Mouse (Mus musculus): ENCODE results near the gene Acadvl. TPM values are rescaled to one million over a fixed set of nuclear protein-coding genes. Genes with fewer than 3 reads are reported as not detected.

The Acadvl gene
- polyA plus RNA-seq, 1 experiment, result 104 TPM

GRCm38 (mm10) chr11:70024151-70024514 lies 8.9 kb upstream of the Acadvl start:
- Histone ChIP-seq H3K4me1 (ENCODE audit: control insufficient read depth, insufficient read depth, low read length) (peaks cover 14% of the 10 kb centered on the region; the same call in 1 of the 2 replicates), H3K27ac (ENCODE audit: insufficient read depth, low read length) (peak overlapping the region; percentile 25; the same call in 1 of the 2 replicates), H3K27me3 (ENCODE audit: control insufficient read depth, insufficient read depth, low read length) (no peaks in the 10 kb centered on the region), H3K4me3 (replicated peaks; ENCODE audit: insufficient read depth, low read depth, low read length) (peak overlapping the region; percentile 51)
- DNase-seq, result no peak
- TF ChIP-seq CTCF (IDR thresholded peaks at IDR 0.05; ENCODE audit: borderline replicate concordance, insufficient read depth, low read depth, low read length), result no peak
- TF ChIP-seq POLR2A (IDR thresholded peaks at IDR 0.05; ENCODE audit: borderline replicate concordance, insufficient read depth, low read length), result no peak
- WGBS, result 11% methylated on average over 6 of the region's 6 CpGs

- no peaks in the 10 kb centered on the region for H3K27me3 ChIP-seq (ENCODE audit: control insufficient read depth, insufficient read depth, low read length)
- peaks cover 14% of the 10 kb centered on the region; the same call in 1 of the 2 replicates for H3K4me1 ChIP-seq (ENCODE audit: control insufficient read depth, insufficient read depth, low read length)
- no peak for DNase-seq
- no peak overlapping the region for H3K27ac ChIP-seq (ENCODE audit: insufficient read depth, low read length)
- TF ChIP-seq CTCF (IDR thresholded peaks at IDR 0.05; ENCODE audit: borderline replicate concordance, insufficient read depth, low read depth, low read length) (no peak), POLR2A (IDR thresholded peaks at IDR 0.05; ENCODE audit: borderline replicate concordance, insufficient read depth, low read length) (no peak)
- peak overlapping the region; percentile 51 for H3K4me3 ChIP-seq (replicated peaks; ENCODE audit: insufficient read depth, low read depth, low read length)
- 7% methylated on average over 24 of the region's 29 CpGs for WGBS
These were observed 8.4 kb upstream of the Acadvl start for GRCm38 (mm10) chr11:70023481-70024150.

DNA sequence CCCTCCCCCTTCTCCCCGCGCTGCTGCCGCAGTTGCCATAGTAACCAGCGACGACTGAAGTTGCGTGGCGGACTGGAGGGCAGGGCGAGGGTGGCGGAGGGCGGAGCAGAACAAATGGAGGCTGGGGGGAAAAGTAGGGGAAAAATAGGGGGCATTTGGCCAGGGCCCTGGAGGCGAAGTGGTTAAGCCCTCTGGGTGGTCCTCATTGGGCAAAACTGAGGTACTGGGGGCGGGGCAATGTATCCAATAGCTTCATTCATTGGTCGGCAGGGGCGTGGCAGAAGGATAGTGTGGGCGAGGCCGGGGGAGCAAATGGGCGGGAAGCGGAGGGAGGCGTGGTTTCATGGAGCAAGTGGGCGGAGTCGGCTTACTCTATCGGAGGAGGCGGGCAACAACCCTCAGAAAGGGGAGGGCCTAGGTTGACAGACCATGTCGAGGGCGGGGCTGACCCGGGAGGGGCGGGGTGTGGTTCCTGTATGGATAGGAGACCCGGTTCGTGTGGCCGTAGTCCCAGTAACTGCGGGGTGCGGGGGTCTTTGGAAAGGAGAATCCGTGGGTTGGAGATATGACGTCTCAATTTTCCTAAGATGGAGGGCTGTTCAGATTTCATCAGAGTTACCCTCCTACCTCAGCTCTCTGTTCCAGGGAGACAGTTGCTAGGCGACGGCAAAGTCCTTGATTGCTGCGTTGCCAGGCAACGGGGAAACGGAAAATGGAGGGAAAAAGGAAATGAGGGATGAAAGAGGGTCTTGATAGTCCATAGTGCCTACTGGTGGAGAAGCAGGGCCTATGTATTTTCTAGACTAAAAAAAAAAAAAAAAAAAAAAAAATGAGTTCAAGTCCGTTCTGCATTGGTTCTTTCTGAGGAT lies 6.3 kb upstream of the Acadvl start:
- TF ChIP-seq POLR2A (IDR thresholded peaks at IDR 0.05; ENCODE audit: borderline replicate concordance, insufficient read depth, low read length) (no peak), CTCF (IDR thresholded peaks at IDR 0.05; ENCODE audit: borderline replicate concordance, insufficient read depth, low read depth, low read length) (no peak)
- H3K4me1 ChIP-seq (ENCODE audit: control insufficient read depth, insufficient read depth, low read length), result peaks cover 15% of the 10 kb centered on the region
- WGBS, result under 1% methylated on average over 40 of the region's 40 CpGs
- H3K4me3 ChIP-seq (replicated peaks; ENCODE audit: insufficient read depth, low read depth, low read length), result peak overlapping the region; percentile 67
- H3K27me3 ChIP-seq (ENCODE audit: control insufficient read depth, insufficient read depth, low read length), result no peaks in the 10 kb centered on the region
- H3K27ac ChIP-seq (ENCODE audit: insufficient read depth, low read length), result no peak overlapping the region
- DNase-seq, result peak; percentile 95

DNA sequence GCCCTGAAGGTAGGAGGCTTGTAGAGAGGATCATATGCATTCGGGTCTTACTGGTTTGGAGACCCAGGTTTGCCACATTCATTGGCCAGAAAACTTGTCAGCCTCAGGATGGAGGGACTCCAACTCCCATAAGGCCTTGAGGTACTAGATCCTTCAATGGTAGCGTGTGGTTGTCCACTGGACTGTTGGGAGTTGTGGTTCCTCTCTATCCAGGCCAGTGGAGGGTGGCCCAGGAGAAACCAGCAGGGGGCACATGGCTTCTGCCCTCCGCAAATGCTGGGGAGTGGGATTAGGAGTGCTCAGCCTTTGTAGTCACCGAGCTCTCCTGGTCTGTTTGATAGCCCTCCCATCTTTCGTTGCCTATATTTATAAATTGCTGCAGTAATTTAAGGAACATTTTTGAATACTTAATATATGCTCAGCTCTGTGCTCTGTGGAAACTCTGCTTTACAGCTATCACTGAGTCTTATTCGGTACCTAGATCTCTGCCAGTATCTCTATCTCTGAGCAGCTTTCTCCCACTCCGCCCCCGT lies 5.6 kb upstream of the Acadvl start:
- Histone ChIP-seq H3K27me3 (ENCODE audit: control insufficient read depth, insufficient read depth, low read length) (no peaks in the 10 kb centered on the region), H3K4me3 (replicated peaks; ENCODE audit: insufficient read depth, low read depth, low read length) (peak overlapping the region; percentile 67), H3K27ac (ENCODE audit: insufficient read depth, low read length) (no peak overlapping the region), H3K4me1 (ENCODE audit: control insufficient read depth, insufficient read depth, low read length) (peaks cover 15% of the 10 kb centered on the region)
- peak; percentile 77 to 86 for DNase-seq
- TF ChIP-seq CTCF (IDR thresholded peaks at IDR 0.05; ENCODE audit: borderline replicate concordance, insufficient read depth, low read depth, low read length), result 0 out of 2 replicates have a peak, but pooled peaks have one; percentile 21
- TF ChIP-seq POLR2A (IDR thresholded peaks at IDR 0.05; ENCODE audit: borderline replicate concordance, insufficient read depth, low read length), result no peak
- 0% methylated on average over 8 of the region's 8 CpGs for WGBS

DNA sequence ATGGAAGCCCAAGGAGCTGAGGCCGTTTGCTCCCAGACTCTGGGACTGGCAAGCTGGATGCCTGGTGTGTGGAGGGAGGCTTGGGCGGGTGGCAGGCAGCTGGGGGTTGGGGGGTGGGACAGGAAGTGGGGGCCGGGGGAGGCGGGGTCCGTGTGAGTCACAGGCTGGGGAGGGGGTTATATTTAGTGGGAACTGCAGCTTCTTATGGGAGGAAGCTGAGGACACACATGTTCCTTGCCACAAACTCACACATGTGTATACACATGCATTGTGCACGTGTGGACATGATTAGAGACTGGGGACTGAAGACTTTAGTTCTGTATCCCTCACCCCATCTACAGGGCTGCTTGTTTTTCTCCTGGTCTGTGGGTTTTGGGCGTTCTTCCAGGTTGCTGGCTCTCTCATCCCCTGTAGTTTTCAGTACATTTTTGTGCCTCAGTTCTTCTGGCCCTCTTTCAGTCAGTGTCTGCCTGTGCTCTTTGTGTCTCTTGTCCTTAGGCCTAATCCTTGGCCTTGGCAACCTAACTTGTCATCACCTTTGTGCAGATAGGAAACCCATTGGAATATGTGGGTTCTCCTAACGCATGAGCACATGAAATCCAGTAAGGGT lies 4.9 kb upstream of the Acadvl start:
- no peak for TF ChIP-seq CTCF (IDR thresholded peaks at IDR 0.05; ENCODE audit: borderline replicate concordance, insufficient read depth, low read depth, low read length)
- no peak for TF ChIP-seq POLR2A (IDR thresholded peaks at IDR 0.05; ENCODE audit: borderline replicate concordance, insufficient read depth, low read length)
- WGBS, result 6% methylated on average over 8 of the region's 8 CpGs
- no peak overlapping the region for H3K27ac ChIP-seq (ENCODE audit: insufficient read depth, low read length)
- H3K27me3 ChIP-seq (ENCODE audit: control insufficient read depth, insufficient read depth, low read length), result no peaks in the 10 kb centered on the region
- H3K4me3 ChIP-seq (replicated peaks; ENCODE audit: insufficient read depth, low read depth, low read length), result peak overlapping the region; percentile 67
- peaks cover 15% of the 10 kb centered on the region for H3K4me1 ChIP-seq (ENCODE audit: control insufficient read depth, insufficient read depth, low read length)
- peak in 1 of 2 experiments; percentile 40 for DNase-seq

GRCm38 (mm10) chr11:70019495-70020021 lies 4.3 kb upstream of the Acadvl start:
- no peak for DNase-seq
- Histone ChIP-seq H3K4me3 (replicated peaks; ENCODE audit: insufficient read depth, low read depth, low read length) (peak overlapping the region; percentile 98), H3K27ac (ENCODE audit: insufficient read depth, low read length) (peak overlapping the region; percentile 34; the same call in 1 of the 2 replicates), H3K4me1 (ENCODE audit: control insufficient read depth, insufficient read depth, low read length) (peaks cover 13% of the 10 kb centered on the region), H3K27me3 (ENCODE audit: control insufficient read depth, insufficient read depth, low read length) (no peaks in the 10 kb centered on the region)
- WGBS, result 15% methylated on average over 2 of the region's 2 CpGs
- TF ChIP-seq CTCF (IDR thresholded peaks at IDR 0.05; ENCODE audit: borderline replicate concordance, insufficient read depth, low read depth, low read length) (no peak), POLR2A (IDR thresholded peaks at IDR 0.05; ENCODE audit: borderline replicate concordance, insufficient read depth, low read length) (no peak)
